Mouse (Mus musculus): ENCODE measurements at regions not wholly inside any gene's neighbourhood (a gene's known extent, or its start where the extent isn't known, plus 50 kb on each side); places are given as distances from the start of the nearest gene placed in this dataset.

- no peak for ATAC-seq (replicated peaks; ENCODE audit: low FRiP score, poor library complexity, severe bottlenecking)
Measured at GRCm38 (mm10) chr11:82596801-82597200, 167.3 kb downstream of the Cct6b start.

- no peak for ATAC-seq (replicated peaks; ENCODE audit: low FRiP score, poor library complexity, severe bottlenecking)
Measured at GRCm38 (mm10) chr11:82589761-82590160, 174.4 kb downstream of the Cct6b start.

- no peak for ATAC-seq (replicated peaks; ENCODE audit: low FRiP score, poor library complexity, severe bottlenecking)
Measured at GRCm38 (mm10) chr11:82588744-82589143, 175.4 kb downstream of the Cct6b start.

- no peak for ATAC-seq (replicated peaks; ENCODE audit: low FRiP score, poor library complexity, severe bottlenecking)
Measured at GRCm38 (mm10) chr11:82579841-82580415, 184.2 kb downstream of the Cct6b start.

GRCm38 (mm10) chr11:82576019-82576418 lies 187.3 kb downstream of the Tmem132e start:
- no peak for ATAC-seq (replicated peaks; ENCODE audit: low FRiP score, poor library complexity, severe bottlenecking)

GRCm38 (mm10) chr11:82573126-82573525 lies 184.4 kb downstream of the Tmem132e start:
- ATAC-seq (replicated peaks; ENCODE audit: low FRiP score, poor library complexity, severe bottlenecking), result no peak

- ATAC-seq (replicated peaks; ENCODE audit: low FRiP score, poor library complexity, severe bottlenecking), result no peak
Measured at GRCm38 (mm10) chr11:82571525-82571924, 182.8 kb downstream of the Tmem132e start.

GRCm38 (mm10) chr11:82569819-82570218 lies 181.1 kb downstream of the Tmem132e start:
- no peak for ATAC-seq (replicated peaks; ENCODE audit: low FRiP score, poor library complexity, severe bottlenecking)

- no peak for ATAC-seq (replicated peaks; ENCODE audit: low FRiP score, poor library complexity, severe bottlenecking)
Measured at GRCm38 (mm10) chr11:82568219-82568676, 179.5 kb downstream of the Tmem132e start.

- ATAC-seq (replicated peaks; ENCODE audit: low FRiP score, poor library complexity, severe bottlenecking), result no peak
Measured at GRCm38 (mm10) chr11:82567014-82567685, 178.4 kb downstream of the Tmem132e start.

- ATAC-seq (replicated peaks; ENCODE audit: low FRiP score, poor library complexity, severe bottlenecking), result no peak
Measured at GRCm38 (mm10) chr11:82566092-82566491, 177.4 kb downstream of the Tmem132e start.

GRCm38 (mm10) chr11:82564181-82564580 lies 175.5 kb downstream of the Tmem132e start:
- no peak for ATAC-seq (replicated peaks; ENCODE audit: low FRiP score, poor library complexity, severe bottlenecking)

- ATAC-seq (replicated peaks; ENCODE audit: low FRiP score, poor library complexity, severe bottlenecking), result no peak
Measured at GRCm38 (mm10) chr11:82542028-82542427, 153.3 kb downstream of the Tmem132e start.

- ATAC-seq (replicated peaks; ENCODE audit: low FRiP score, poor library complexity, severe bottlenecking), result no peak
Measured at GRCm38 (mm10) chr11:82541376-82541775, 152.7 kb downstream of the Tmem132e start.

GRCm38 (mm10) chr11:82537931-82538330 lies 149.2 kb downstream of the Tmem132e start:
- ATAC-seq (replicated peaks; ENCODE audit: low FRiP score, poor library complexity, severe bottlenecking), result no peak

GRCm38 (mm10) chr11:82523200-82523802 lies 134.6 kb downstream of the Tmem132e start:
- no peak for ATAC-seq (replicated peaks; ENCODE audit: low FRiP score, poor library complexity, severe bottlenecking)

GRCm38 (mm10) chr11:82521383-82521782 lies 132.7 kb downstream of the Tmem132e start:
- no peak for ATAC-seq (replicated peaks; ENCODE audit: low FRiP score, poor library complexity, severe bottlenecking)

GRCm38 (mm10) chr11:82518691-82519090 lies 130.0 kb downstream of the Tmem132e start:
- ATAC-seq (replicated peaks; ENCODE audit: low FRiP score, poor library complexity, severe bottlenecking), result no peak

GRCm38 (mm10) chr11:82514526-82515144 lies 125.9 kb downstream of the Tmem132e start:
- no peak for ATAC-seq (replicated peaks; ENCODE audit: low FRiP score, poor library complexity, severe bottlenecking)

- no peak for ATAC-seq (replicated peaks; ENCODE audit: low FRiP score, poor library complexity, severe bottlenecking)
Measured at GRCm38 (mm10) chr11:82508564-82508963, 119.9 kb downstream of the Tmem132e start.
